Mouse (Mus musculus) intestine, embryonic 14.5 days (tissue): ENCODE measurements around the gene Arrdc2. TPM values are rescaled to one million over a fixed set of nuclear protein-coding genes. Genes with fewer than 3 reads are reported as not detected.

Experiments
- ATAC-seq: fragments of 200-750 bp; cut with Nextera tagmentation; replicated peaks from 2 replicates; pipeline ENCODE4 v1.8.0; 2017; ENCODE audit warnings: low read depth, moderate number of reproducible peaks, moderate TSS enrichment, moderate library complexity; ENCODE audit not compliant: low FRiP score, low TSS enrichment
- DNase-seq: peaks from one replicate; pipeline ENCODE4 v3.0.0-alpha.2; 2018; ENCODE audit warnings: low spot score
- H3K27ac ChIP-seq: fragments of 300-500 bp; sonication (generic); 2 replicates; pipeline ENCODE4 v1.5.1; 2014; ENCODE audit warnings: low read depth, mild to moderate bottlenecking, control low read depth
- H3K27me3 ChIP-seq: fragments of 300-500 bp; sonication (generic); replicated peaks from 2 replicates; pipeline ENCODE4 v1.6.1; 2014; ENCODE audit warnings: low read length, control low read depth; ENCODE audit not compliant: control insufficient read depth, insufficient read depth
- H3K36me3 ChIP-seq: fragments of 300-500 bp; sonication (generic); 2 replicates; pipeline ENCODE4 v1.6.1; 2014; ENCODE audit warnings: low read length, control low read depth; ENCODE audit not compliant: control insufficient read depth, insufficient read depth
- H3K4me1 ChIP-seq: fragments of 300-500 bp; sonication (generic); replicated peaks from 2 replicates; pipeline ENCODE4 v1.6.1; 2014; ENCODE audit warnings: low read length, control low read depth, mixed read lengths; ENCODE audit not compliant: control insufficient read depth, insufficient read depth
- H3K4me2 ChIP-seq: fragments of 300-500 bp; sonication (generic); 2 replicates; pipeline ENCODE4 v1.6.1; 2014; ENCODE audit warnings: low read length
- H3K4me3 ChIP-seq: fragments of 300-500 bp; sonication (generic); 2 replicates; pipeline ENCODE4 v1.5.1; 2014; ENCODE audit warnings: low read depth, low read length, control low read depth, mixed read lengths
- H3K9ac ChIP-seq: fragments of 300-500 bp; sonication (generic); 2 replicates; pipeline ENCODE4 v1.6.1; 2014; ENCODE audit warnings: mild to moderate bottlenecking, low read length
- H3K9me3 ChIP-seq: fragments of 300-500 bp; sonication (generic); 2 replicates; pipeline ENCODE4 v1.6.1; 2016; ENCODE audit warnings: low read length, control low read depth; ENCODE audit not compliant: control insufficient read depth
- WGBS: fragments of 180-500 bp; shearing (Covaris S2); extraction: QIAGEN DNeasy Blood & Tissue Kit; methylation state at CpG from one replicate; pipeline ENCODE4 v1.1.7; 2014; 5-methylcytosine and 5-hydroxymethylcytosine counted together
- polyA plus RNA-seq: library from polyadenylated mRNA; unstranded; fragments of >200 nt; fragmentation: Nextera tagmentation; extraction: Ambion mirVana; gene quantifications from 2 replicates; pipeline ENCODE4 v1.2.1, GENCODE M21; 2014

Gene Arrdc2
- polyA plus RNA-seq, 1 experiment from 2014 or later, result 7.9 TPM

DNA sequence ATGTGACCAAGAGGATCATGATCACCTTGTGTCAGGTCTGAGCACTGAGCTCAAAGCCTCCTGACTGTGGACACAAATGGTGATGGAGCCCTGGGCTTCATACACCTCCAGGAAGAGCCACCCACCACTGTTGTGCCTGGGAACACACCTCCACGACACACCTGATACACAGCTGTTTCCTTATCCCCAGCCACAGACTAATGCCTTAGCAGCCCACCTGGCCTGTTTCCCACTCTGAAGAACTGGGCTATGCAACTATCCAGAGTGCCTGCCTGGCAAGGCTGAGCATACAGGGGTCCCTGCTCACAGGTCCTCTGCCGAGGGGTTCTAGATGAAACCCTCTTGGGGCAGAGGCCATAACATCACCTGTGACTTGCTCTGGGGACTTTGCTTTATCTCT is 45.3 kb downstream of the Arrdc2 start:
- Histone ChIP-seq H3K27me3 (peaks cover 15% of the 10 kb centered on the region), H3K36me3 (no peaks in the 10 kb centered on the region), H3K4me3 (no peak overlapping the region), H3K4me1 (peaks cover 20% of the 10 kb centered on the region), H3K9ac (no peak overlapping the region), H3K9me3 (no peaks in the 10 kb centered on the region), H3K4me2 (no peak overlapping the region), H3K27ac (no peak overlapping the region)
- WGBS, result 77% methylated on average over 2 of the region's 2 CpGs
- no peak for DNase-seq
- no peak for ATAC-seq

DNA sequence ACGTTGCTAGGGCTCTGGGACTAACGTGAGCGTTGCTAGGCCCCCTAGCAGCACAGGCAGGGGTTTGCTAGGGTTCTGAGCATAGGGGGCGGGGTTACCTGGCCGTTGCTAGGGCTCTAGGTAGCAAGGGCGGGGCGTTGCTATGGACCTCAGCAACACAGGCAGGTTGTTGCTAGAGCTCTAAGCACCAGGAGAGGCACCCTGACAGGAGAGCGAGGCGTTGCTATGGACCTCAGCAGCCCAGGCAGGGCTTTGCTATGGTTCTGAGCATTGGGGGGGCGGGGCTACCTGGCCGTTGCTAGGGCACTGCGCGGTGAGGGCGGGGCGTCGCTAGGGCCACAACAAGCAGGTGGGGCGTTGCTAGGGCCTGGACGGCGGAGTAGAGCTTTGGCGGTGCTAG is 46.8 kb downstream of the Arrdc2 start:
- Histone ChIP-seq H3K36me3 (no peaks in the 10 kb centered on the region), H3K9me3 (no peaks in the 10 kb centered on the region), H3K27ac (peak overlapping the region; percentile 77), H3K9ac (peak overlapping the region; percentile 80), H3K4me3 (peak overlapping the region; percentile 72), H3K4me2 (peak overlapping the region; percentile 82), H3K27me3 (no peaks in the 10 kb centered on the region; the same call in 1 of the 2 replicates), H3K4me1 (peaks cover 20% of the 10 kb centered on the region)
- DNase-seq, result peak; percentile 93
- under 1% methylated on average over 20 of the region's 20 CpGs for WGBS
- peak; percentile 49 for ATAC-seq

DNA sequence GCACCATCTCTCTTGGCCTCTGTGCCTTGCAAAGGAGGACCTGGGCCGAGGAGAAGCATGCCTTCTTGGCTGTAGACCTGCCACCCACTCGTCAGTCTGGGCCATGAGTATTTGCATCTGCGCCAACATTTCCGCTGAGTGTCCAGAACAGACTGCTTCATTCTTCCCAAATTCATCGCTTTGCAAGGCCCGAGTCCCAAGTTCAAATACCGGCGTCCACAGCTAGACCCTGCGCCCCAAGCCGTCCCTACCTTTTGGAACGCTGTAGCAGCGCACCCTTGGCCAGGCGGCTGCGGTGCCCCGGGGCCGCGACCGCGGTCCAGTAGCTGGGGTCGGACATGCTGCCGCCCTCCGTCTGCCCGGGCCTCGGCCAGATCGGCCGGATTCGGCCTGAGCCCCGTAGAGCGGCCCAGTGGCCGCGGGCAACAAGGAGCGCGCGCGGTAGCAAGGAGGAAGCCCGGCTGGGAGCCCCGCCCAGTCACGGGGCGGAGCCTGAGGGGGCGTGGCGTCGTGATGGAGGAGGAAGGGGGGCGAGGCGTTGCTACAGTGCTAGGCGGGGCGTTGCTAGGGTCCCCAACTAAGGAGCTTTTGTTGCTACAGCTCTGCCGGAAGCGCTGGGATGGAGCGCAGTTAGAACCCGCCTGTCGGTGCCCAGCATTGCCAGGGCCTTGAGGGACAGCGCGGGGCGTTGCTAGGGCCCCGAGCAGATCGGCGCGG is 47.4 kb downstream of the Arrdc2 start:
- 4% methylated on average over 58 of the region's 58 CpGs for WGBS
- Histone ChIP-seq H3K36me3 (peaks cover 5% of the 10 kb centered on the region), H3K9me3 (no peaks in the 10 kb centered on the region), H3K4me3 (peak overlapping the region; percentile 72), H3K9ac (peak overlapping the region; percentile 80), H3K4me2 (peak overlapping the region; percentile 82), H3K4me1 (peaks cover 20% of the 10 kb centered on the region), H3K27me3 (no peaks in the 10 kb centered on the region), H3K27ac (peak overlapping the region; percentile 77)
- peak; percentile 76 for ATAC-seq
- DNase-seq, result peak; percentile 99

DNA sequence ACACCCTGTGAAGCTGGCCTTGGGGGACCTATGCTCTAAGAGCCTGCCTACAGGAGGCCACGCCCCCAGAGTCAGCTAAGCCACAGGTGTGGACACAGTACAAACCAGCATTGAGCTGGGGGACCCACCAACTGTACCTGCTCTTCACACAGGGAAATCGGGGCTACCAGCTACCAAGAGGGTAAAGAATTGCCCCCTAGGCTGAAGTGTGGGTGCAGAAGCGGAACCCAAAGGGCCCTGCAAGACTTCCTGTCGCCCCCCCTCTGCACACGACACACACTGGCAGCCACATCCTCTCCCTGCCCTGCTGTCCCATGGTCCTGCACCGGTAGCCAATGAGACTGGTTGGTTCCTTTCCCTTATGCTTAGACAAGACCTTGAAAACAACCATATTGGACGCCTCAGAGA is 48.2 kb downstream of the Arrdc2 start:
- Histone ChIP-seq H3K4me2 (peak overlapping the region; percentile 82), H3K27ac (no peak overlapping the region), H3K27me3 (no peaks in the 10 kb centered on the region), H3K9ac (peak overlapping the region; percentile 80), H3K36me3 (peaks cover 13% of the 10 kb centered on the region), H3K4me1 (peaks cover 20% of the 10 kb centered on the region), H3K4me3 (peak overlapping the region; percentile 72), H3K9me3 (no peaks in the 10 kb centered on the region)
- WGBS, result 58% methylated on average over 7 of the region's 7 CpGs
- ATAC-seq (no peak), DNase-seq (no peak)

DNA sequence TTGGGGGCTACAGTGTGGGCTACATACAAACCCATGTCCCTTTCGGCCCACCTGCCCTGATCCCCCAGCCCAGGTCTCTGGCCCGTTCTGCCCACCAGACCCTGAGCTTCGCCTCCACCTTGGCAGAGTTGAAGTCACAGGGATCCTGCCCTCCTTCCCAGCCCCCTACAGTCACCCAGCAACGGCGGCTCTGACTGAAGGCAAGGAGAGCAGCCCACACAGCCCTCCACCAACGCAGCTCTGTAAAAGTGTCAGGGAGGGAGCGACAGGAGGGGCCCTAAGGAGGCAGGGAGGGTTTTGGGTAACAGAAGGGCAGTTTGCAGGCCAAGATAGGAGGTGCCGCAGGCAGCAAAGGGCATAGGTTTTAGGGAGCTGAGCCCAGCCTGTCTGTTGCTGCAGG is 48.7 kb downstream of the Arrdc2 start:
- WGBS, result 47% methylated on average over 8 of the region's 8 CpGs
- Histone ChIP-seq H3K36me3 (peaks cover 18% of the 10 kb centered on the region), H3K27ac (no peak overlapping the region), H3K9ac (0 out of 2 replicates have a peak overlapping the region, but pooled peaks have one; percentile 23), H3K27me3 (no peaks in the 10 kb centered on the region), H3K4me3 (no peak overlapping the region), H3K4me1 (peaks cover 20% of the 10 kb centered on the region), H3K4me2 (peak overlapping the region; percentile 82), H3K9me3 (no peaks in the 10 kb centered on the region)
- DNase-seq (no peak), ATAC-seq (no peak)

DNA sequence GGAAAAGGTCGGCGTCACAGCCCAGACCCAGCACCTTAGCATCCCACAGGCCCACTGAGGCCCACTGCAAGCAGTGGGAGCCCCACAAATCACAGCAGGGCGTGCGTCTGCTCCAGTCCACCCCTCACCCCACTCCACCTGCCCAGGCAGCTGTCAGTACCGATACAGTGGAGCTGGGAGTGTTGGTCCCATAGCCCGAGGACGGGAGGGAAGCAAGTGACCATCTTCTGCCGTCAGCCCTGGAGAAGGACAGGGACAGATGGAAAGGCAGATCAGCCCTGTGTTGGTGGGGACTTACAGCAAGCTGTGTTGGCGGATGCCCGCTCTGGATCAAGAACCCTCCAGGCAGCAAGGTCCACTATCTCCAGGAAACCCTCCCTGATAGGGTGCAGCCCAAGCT is 50.5 kb downstream of the Arrdc2 start:
- 85% methylated on average over 10 of the region's 10 CpGs for WGBS
- ATAC-seq, result no peak
- Histone ChIP-seq H3K4me2 (no peak overlapping the region), H3K9ac (no peak overlapping the region), H3K27ac (no peak overlapping the region), H3K4me3 (no peak overlapping the region), H3K36me3 (peaks cover 36% of the 10 kb centered on the region), H3K9me3 (no peaks in the 10 kb centered on the region), H3K27me3 (no peaks in the 10 kb centered on the region), H3K4me1 (peaks cover 20% of the 10 kb centered on the region)
- DNase-seq, result no peak

DNA sequence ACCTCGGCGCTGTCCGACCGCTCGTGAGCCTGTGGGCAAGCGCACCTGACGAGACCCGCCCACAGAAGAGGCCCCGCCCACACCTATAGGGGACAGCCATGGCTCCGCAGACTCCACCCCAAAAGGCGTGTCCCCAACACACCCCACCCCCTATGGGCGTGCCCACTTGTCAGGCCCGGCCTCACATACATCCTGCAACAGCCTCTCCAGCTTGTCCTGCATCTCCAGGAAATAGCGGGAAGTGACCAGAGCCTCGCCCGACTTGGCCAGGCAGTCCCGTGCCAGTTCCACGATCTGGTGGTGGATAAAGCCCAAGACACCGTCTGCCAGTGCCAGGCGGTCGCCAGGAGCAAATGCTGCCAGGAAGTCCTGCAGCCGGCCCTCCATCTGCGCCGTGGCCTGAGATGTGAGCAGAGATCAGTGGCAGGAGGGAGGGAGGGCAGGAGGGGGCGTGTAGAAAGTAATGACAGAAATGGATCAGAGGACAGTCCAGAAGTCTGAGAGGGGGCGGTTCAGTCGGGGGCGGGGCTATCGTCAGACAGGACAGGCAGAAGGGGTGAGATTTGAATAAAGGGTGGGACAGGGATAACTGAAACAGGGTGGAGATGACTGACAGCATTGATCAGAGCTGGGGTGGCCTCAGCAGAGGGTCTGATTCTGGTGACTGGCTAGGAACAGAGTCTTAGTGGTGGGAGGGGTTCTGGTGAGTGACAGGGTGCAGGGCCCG is 51.4 kb downstream of the Arrdc2 start:
- WGBS, result 22% methylated on average over 30 of the region's 30 CpGs
- H3K27ac ChIP-seq, result no peak overlapping the region
- H3K27me3 ChIP-seq, result no peaks in the 10 kb centered on the region
- no peaks in the 10 kb centered on the region for H3K9me3 ChIP-seq
- DNase-seq (peak; percentile 91), ATAC-seq (no peak)
- H3K4me3 ChIP-seq, result no peak overlapping the region
- peaks cover 44% of the 10 kb centered on the region for H3K36me3 ChIP-seq
- 0 out of 2 replicates have a peak overlapping the region, but pooled peaks have one; percentile 22 for H3K4me2 ChIP-seq
- H3K4me1 ChIP-seq, result peaks cover 17% of the 10 kb centered on the region
- no peak overlapping the region for H3K9ac ChIP-seq

DNA sequence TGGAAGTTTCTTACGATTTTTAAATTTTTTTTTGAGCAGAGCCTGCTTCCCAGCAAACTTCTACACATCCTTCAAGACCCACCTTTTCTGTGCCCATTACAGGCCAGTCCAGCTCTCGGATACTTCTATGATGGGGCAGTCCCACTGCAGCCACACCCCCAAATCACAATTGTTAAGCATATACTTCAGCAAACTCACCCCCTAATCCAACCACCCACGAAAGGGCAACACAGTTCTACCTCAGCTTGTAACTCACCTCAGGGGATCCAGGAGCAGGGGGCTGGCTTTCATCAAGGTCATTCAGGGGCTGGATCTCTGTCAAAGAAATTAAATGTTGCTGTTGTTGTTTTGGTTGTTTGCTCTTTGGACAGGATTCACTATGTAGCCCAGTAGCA is 52.5 kb downstream of the Arrdc2 start:
- ATAC-seq, result no peak
- H3K9ac ChIP-seq, result no peak overlapping the region

More for the DNA sequence above, 52.5 kb downstream of the Arrdc2 start:
- Histone ChIP-seq H3K27me3 (no peaks in the 10 kb centered on the region), H3K4me1 (peaks cover 13% of the 10 kb centered on the region), H3K4me3 (no peak overlapping the region), H3K4me2 (0 out of 2 replicates have a peak overlapping the region, but pooled peaks have one; percentile 22), H3K27ac (no peak overlapping the region), H3K36me3 (peaks cover 48% of the 10 kb centered on the region), H3K9me3 (no peaks in the 10 kb centered on the region)
- DNase-seq, result no peak
- 87% methylated on average over 3 of the region's 3 CpGs for WGBS
